In genomic region chr1:133121246-133121645, GRCm38 (mm10) we compare ENCODE assay signal across 25 mouse cellular contexts. TPM values are rescaled to one million over a fixed set of nuclear protein-coding genes. Genes with fewer than 3 reads are reported as not detected.
DNase-seq lines count a peak whose midpoint lies in the region; ATAC-seq lines count a peak whose summit lies in the region.
"Had no signal": no experiment of that assay in that cellular context is flagged by ENCODE, and none has a peak within 500 bp of the region (broad histone marks: within the 10 kb centered on the region; RNA-seq: fewer than 3 reads in every experiment).

No protein-coding gene starts in this region.

- ATAC-seq in liver, embryonic 16.5 days (ENCODE audit: low read depth): no peak
- ATAC-seq in liver, embryonic 12.5 days: no peak
- ATAC-seq: activated CD4-positive, CD25-positive, alpha-beta regulatory T cell, adult 4 months; forebrain, embryonic 13.5 days; forebrain, embryonic 16.5 days; hindbrain, embryonic 16.5 days had no signal

- no peak overlapping the region for H3K4me2 ChIP-seq in liver, embryonic 16.5 days (ENCODE audit: low read depth, low read length)
- no peak overlapping the region for H3K4me2 ChIP-seq in liver, embryonic 12.5 days
- H3K4me2 ChIP-seq: forebrain, embryonic 13.5 days; heart, embryonic 12.5 days; heart, embryonic 15.5 days; hindbrain, embryonic 13.5 days had no signal

- no peak overlapping the region for H3K4me3 ChIP-seq in heart, embryonic 10.5 days
- no peak overlapping the region for H3K4me3 ChIP-seq in liver, embryonic 16.5 days (ENCODE audit: low read depth, low read length)
- H3K4me3 ChIP-seq in liver, embryonic 12.5 days: no peak overlapping the region
- H3K4me3 ChIP-seq in brown adipose tissue, adult 24 weeks (ENCODE audit: insufficient read depth, low read depth, low read length): no peak overlapping the region
- H3K4me3 ChIP-seq: forebrain, embryonic 10.5 days; forebrain, embryonic 13.5 days; heart, adult 2 months; heart, embryonic 12.5 days; heart, embryonic 15.5 days; hindbrain, embryonic 10.5 days; hindbrain, embryonic 13.5 days had no signal

- no peaks in the 10 kb centered on the region for H3K36me3 ChIP-seq in heart, embryonic 10.5 days
- no peaks in the 10 kb centered on the region for H3K36me3 ChIP-seq in liver, embryonic 16.5 days (ENCODE audit: control insufficient read depth, insufficient read depth)
- no peaks in the 10 kb centered on the region for H3K36me3 ChIP-seq in liver, embryonic 12.5 days
- H3K36me3 ChIP-seq: forebrain, embryonic 10.5 days; heart, embryonic 12.5 days; heart, embryonic 15.5 days; hindbrain, embryonic 10.5 days; hindbrain, embryonic 13.5 days had no signal

- no peaks in the 10 kb centered on the region for H3K27me3 ChIP-seq in heart, embryonic 10.5 days (ENCODE audit: insufficient read depth, poor library complexity, severe bottlenecking)
- no peaks in the 10 kb centered on the region for H3K27me3 ChIP-seq in liver, embryonic 16.5 days (ENCODE audit: control insufficient read depth, insufficient read depth, low read depth, low read length)
- H3K27me3 ChIP-seq in liver, embryonic 12.5 days (replicated peaks): no peaks in the 10 kb centered on the region
- H3K27me3 ChIP-seq: forebrain, embryonic 13.5 days; heart, embryonic 12.5 days; heart, embryonic 15.5 days; hindbrain, embryonic 13.5 days had no signal

- peak overlapping the region; percentile 48 for H3K27ac ChIP-seq in heart, embryonic 10.5 days
- peak overlapping the region; percentile 41; the same call in 1 of the 2 replicates for H3K27ac ChIP-seq in liver, embryonic 16.5 days (ENCODE audit: low read length)
- no peak overlapping the region for H3K27ac ChIP-seq in liver, embryonic 12.5 days
- H3K27ac ChIP-seq in brown adipose tissue, adult 24 weeks (replicated peaks; ENCODE audit: low read depth, low read length): peak overlapping the region; percentile 96
- H3K27ac ChIP-seq: forebrain, embryonic 10.5 days; forebrain, embryonic 13.5 days; heart, adult 2 months; heart, embryonic 15.5 days; hindbrain, embryonic 10.5 days; hindbrain, embryonic 13.5 days had no signal

- peaks cover 12% of the 10 kb centered on the region for H3K4me1 ChIP-seq in heart, embryonic 10.5 days
- H3K4me1 ChIP-seq in liver, embryonic 16.5 days (ENCODE audit: control insufficient read depth, low read depth, low read length): peaks cover 31% of the 10 kb centered on the region
- peaks cover 49% of the 10 kb centered on the region for H3K4me1 ChIP-seq in liver, embryonic 12.5 days
- H3K4me1 ChIP-seq in brown adipose tissue, adult 24 weeks (ENCODE audit: control insufficient read depth, insufficient read depth, insufficient read length, low read length): peaks cover 6% of the 10 kb centered on the region; the same call in 1 of the 2 replicates
- H3K4me1 ChIP-seq: forebrain, embryonic 13.5 days; heart, embryonic 15.5 days; hindbrain, embryonic 10.5 days had no signal

- DNase-seq in adrenal gland, adult (ENCODE audit: inconsistent age in 2 of 2, low spot score in 1 of 2): peak; percentile 33 to 76
- DNase-seq in adrenal gland, postnatal 4 days (ENCODE audit: low spot score in 2 of 2): no peak
- DNase-seq in heart, embryonic 10.5 days (ENCODE audit: low spot score): no peak
- DNase-seq in heart, adult 9 months (ENCODE audit: low spot score in 2 of 2): no peak
- DNase-seq: adrenal gland, adult 8-10 months; cerebellum, adult 18-20 months; cerebellum, adult 9-10 months; cerebellum, postnatal 14 days; gastrocnemius, postnatal 10 days; gastrocnemius, postnatal 36 days; heart, adult 2 months; heart, postnatal 10 days; heart, postnatal 36 days had no signal

- no peaks in the 10 kb centered on the region for H3K9me3 ChIP-seq in heart, embryonic 10.5 days
- H3K9me3 ChIP-seq in liver, embryonic 16.5 days (replicated peaks; ENCODE audit: control insufficient read depth, low read length): no peaks in the 10 kb centered on the region
- H3K9me3 ChIP-seq in liver, embryonic 12.5 days (replicated peaks): no peaks in the 10 kb centered on the region
- H3K9me3 ChIP-seq: forebrain, embryonic 10.5 days; forebrain, embryonic 13.5 days; heart, embryonic 15.5 days; hindbrain, embryonic 10.5 days; hindbrain, embryonic 13.5 days had no signal

- WGBS in heart, embryonic 10.5 days: 57% methylated on average over 6 of the region's 6 CpGs
- WGBS in liver, embryonic 16.5 days (ENCODE audit: insufficient replicate concordance): 47% methylated on average over 6 of the region's 6 CpGs
- WGBS in liver, embryonic 12.5 days (ENCODE audit: insufficient replicate concordance): 60% methylated on average over 6 of the region's 6 CpGs

- no peak overlapping the region for H3K9ac ChIP-seq in liver, embryonic 16.5 days (ENCODE audit: low read depth, low read length)
- H3K9ac ChIP-seq in liver, embryonic 12.5 days: no peak overlapping the region
- H3K9ac ChIP-seq: forebrain, embryonic 13.5 days; heart, embryonic 12.5 days; heart, embryonic 15.5 days; hindbrain, embryonic 13.5 days had no signal

RNA-seq across cellular contexts. Expression of gene Ppp1r15b, which starts 9.7 kb away (rescaled TPM):
- total RNA-seq in adrenal gland, postnatal 4 days (2021): 10 to 100 TPM; 71.6 to 75.0 TPM
- 44.9 and 46.1 TPM in 2 replicates for polyA plus RNA-seq in heart, embryonic 10.5 days (2016; fragmentation: Nextera tagmentation; extraction: Ambion mirVana)
- polyA plus RNA-seq in liver, embryonic 16.5 days (2015; fragmentation: Nextera tagmentation; extraction: Ambion mirVana): 46.1 and 48.9 TPM in 2 replicates
- 60.8 and 63.8 TPM in 2 replicates for polyA plus RNA-seq in liver, embryonic 12.5 days (2016; fragmentation: Nextera tagmentation; extraction: Ambion mirVana)
- polyA plus RNA-seq in brown adipose tissue, adult 24 weeks (2012; ENCODE audit: insufficient read depth, insufficient read length, missing spikeins): 61.9 and 64.2 TPM in 2 replicates

RNA-seq across cellular contexts. Expression of gene Plekha6, which starts 42.8 kb away (rescaled TPM):
- total RNA-seq in adrenal gland, postnatal 4 days (2021): 10 to 100 TPM; 22.2 to 32.7 TPM
- polyA plus RNA-seq in heart, embryonic 10.5 days (2016; fragmentation: Nextera tagmentation; extraction: Ambion mirVana): 13.5 and 14.2 TPM in 2 replicates
- polyA plus RNA-seq in liver, embryonic 16.5 days (2015; fragmentation: Nextera tagmentation; extraction: Ambion mirVana): 2.8 and 3.7 TPM in 2 replicates
- 2.1 and 2.2 TPM in 2 replicates for polyA plus RNA-seq in liver, embryonic 12.5 days (2016; fragmentation: Nextera tagmentation; extraction: Ambion mirVana)
- polyA plus RNA-seq in brown adipose tissue, adult 24 weeks (2012; ENCODE audit: insufficient read depth, insufficient read length, missing spikeins): 2.2 and 4.2 TPM in 2 replicates

Comparison
In these comparisons a context has a peak if more than half of its experiments do, and no peak if none do; other contexts are left out.
1. DNase-seq: peak in adrenal gland, adult (2 of 2); none in adrenal gland, postnatal 4 days (0 of 2), heart, embryonic 10.5 days (single experiment) and heart, adult 9 months (0 of 2).